Mouse (Mus musculus): ENCODE results near the gene Bok. TPM values are rescaled to one million over a fixed set of nuclear protein-coding genes. Genes with fewer than 3 reads are reported as not detected.
"Not testable (repeated sequence)": the region's sequence is repeated elsewhere in the genome, so short reads cannot be mapped to it uniquely, and the experiment has no call there.

The Bok gene
- total RNA-seq (2021) = 1 to 10 TPM; 4.7 TPM

DNA sequence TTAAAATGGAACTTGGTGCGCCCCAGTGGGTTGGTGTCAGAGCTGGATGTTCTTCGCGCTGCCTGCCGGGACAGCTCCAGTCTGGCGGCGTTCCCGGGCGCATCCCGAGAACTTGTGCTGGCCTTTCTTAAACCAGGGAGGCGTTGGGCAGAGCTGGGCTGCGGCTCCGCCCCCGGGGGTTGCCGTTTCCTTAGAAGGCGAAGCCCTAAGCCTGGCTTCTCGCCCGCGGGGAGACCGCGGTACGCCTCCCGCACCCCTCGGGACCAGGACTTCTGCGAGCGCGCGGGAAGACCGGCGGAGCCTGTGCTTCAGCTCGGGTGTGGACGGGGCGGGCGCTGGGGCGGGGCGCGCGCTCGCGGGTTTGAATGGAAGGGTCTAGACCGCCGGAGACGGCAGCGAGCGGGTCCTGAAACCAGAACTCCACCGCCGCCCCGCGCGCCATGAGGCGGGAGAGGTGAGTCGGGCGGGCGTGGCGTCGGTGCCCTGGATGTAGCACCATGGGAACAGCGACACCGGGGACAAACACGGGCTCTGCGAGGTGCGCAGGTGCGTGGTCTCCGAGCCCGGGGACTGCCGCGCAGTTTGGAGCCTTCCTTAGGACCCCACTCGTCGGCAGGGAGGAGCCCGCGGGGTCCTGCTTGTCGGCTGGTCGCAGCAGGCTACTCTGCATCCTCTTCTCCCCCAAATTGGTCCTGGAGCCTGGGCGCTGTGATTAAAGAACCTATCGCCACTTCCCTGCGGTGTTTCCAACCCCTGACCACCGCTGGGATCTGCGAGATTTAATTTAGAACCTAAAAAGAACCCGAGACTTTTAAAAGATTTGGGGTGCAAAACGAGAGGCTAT lies at the start of gene Bok:
TSS of gene Bok (plus strand) at position 260 of the 844 bp plus-strand sequence.
- intact Hi-C loops (cut with DNase I) = loop anchor here (2.0 to 5.0 kb wide), 2 partner anchors 17 to 42 kb away; no protein-coding TSS in a partner anchor

DNA sequence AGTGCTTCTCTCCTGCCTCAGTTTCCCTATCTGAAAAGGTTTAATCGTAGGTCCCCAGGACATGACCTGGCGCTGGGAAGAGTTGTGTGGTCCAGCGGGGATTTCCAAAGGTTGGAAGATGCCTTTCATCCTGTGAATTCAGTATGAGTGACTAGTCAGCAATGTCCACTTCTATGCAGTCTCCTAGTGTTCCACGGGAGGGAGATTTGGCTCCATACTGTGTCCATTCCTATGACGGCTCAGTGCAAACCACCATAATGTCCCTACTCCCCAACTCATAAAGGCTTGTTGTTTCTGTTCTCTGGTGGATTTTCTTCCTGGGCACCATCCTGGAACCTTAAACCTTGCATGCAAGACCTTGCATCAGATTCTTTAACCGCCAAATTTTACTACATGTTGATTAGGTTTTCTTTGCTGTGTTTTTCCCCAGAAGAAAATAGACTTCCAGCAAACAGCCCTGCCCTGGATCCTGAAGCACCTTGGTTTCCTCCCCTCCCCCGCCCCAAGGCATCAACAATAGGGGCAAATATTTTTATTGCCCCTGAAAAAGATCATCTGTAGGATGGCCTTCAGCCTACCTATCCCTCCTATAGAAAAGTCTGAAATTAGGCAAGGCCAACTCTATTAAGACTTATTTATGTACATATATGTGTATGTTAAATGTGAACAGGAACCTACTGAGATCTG lies 49.1 kb upstream of the Bok start:
- intact Hi-C loops (cut with DNase I) = loop anchor here (2.0 to 10.0 kb wide), 6 partner anchors 30 to 294 kb away; partner anchors contain the start of genes Atg4b, Dtymk, Farp2 and Hdlbp
- DNase-seq (ENCODE audit: low spot score) = no peak

More for the DNA sequence above, at the start of gene Bok:
- peak; percentile 78 for DNase-seq (ENCODE audit: low spot score)

- intact Hi-C loops (cut with DNase I) = no loop called here
These were observed 43.5 kb upstream of the Bok start for GRCm38 (mm10) chr1:93641978-93642377.

DNA sequence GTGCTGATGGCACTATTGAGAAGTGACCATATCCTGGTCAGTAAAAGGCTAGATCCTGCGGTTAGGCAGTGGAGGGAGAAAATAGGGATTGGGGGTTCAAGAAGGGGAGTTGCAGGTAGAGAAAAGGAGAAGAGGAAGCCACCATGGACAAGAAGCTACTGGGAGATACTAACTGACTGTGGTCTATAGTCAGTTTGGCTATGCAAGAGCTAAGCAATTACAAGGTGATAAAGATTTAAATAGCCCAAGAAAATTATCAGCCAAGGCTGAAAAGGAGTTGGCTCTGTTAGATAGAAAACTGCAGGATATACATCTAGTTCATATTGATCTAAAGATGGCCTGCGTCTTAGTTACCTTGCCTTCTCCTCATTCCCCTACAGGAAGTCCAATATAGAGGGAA lies 42.8 kb upstream of the Bok start:
- DNase-seq (ENCODE audit: low spot score) = no peak
- intact Hi-C loops (cut with DNase I) = no loop called here

More at GRCm38 (mm10) chr1:93641978-93642377, 43.5 kb upstream of the Bok start:
- no peak for DNase-seq (ENCODE audit: low spot score)

- no peak for DNase-seq (ENCODE audit: low spot score)
- intact Hi-C loops (cut with DNase I) = no loop called here
These were observed 35.8 kb upstream of the Bok start for GRCm38 (mm10) chr1:93649604-93650172.

DNA sequence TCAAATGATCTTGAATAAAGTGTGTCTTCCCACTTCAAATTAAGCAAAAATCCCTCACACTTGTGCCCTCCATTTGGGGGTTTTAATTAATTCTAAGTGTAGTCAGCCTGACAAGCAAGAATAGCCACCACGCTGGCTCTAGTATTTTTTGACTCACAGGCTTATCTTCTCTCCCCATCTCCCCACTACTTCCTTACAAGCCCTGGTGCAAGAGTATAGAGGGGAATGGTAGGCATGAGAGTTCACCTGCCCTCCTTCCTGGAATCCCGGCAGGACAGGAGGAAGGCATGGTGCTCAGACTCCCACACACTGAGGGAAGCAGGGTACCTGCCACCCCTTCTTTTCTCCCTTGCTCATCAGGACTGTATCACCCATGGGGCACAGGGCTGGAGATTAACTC lies 31.2 kb upstream of the Bok start:
- no peak for DNase-seq (ENCODE audit: low spot score)
- intact Hi-C loops (cut with DNase I) = no loop called here

DNA sequence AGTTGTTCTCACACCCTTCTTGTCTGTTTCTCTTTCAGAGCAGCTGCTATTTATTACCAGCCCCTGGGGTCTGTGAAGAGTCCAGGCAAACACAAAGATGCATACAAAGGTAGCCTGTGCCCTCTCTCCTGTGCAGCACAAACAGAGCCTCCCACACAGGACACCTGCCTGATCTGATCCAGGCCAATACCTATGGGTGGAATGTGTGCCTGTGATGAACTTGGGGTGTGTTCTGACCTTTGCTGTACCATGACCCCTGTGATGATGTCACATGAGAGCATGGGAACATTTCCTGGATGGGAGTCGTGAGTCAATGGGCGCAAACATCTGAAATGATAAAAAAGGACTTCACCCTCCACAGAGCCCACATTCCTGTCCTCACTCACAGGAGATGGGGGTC lies 30.7 kb upstream of the Bok start:
- DNase-seq (ENCODE audit: low spot score) = no peak
- intact Hi-C loops (cut with DNase I) = no loop called here

- DNase-seq (ENCODE audit: low spot score) = no peak
- intact Hi-C loops (cut with DNase I) = no loop called here
These were observed 29.0 kb upstream of the Bok start for GRCm38 (mm10) chr1:93656325-93657024.

GRCm38 (mm10) chr1:93657025-93657360 lies 28.5 kb upstream of the Bok start:
- intact Hi-C loops (cut with DNase I) = no loop called here
- no peak for DNase-seq (ENCODE audit: low spot score)

DNA sequence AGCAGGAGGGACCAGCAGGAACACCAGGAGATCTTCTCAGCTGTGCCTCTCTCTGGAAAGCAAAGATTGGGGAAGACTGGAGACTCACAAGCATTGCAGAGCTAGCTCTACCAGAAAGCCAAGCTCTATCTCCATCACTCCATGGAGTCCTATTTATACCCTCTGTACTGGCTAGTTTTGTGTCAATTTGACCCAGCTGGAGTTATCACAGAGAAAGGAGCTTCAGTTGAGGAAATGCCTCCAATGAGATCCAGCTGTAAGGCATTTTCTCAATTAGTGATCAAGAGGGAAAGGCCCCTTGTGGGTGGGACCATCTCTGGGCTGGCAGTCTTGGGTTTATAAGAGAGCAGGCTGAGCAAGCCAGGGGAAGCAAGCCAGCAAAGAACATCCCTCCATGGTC lies 26.9 kb upstream of the Bok start, which contains the start of gene Stk25:
TSS of gene Stk25 (minus strand) at position 101 of the 400 bp plus-strand sequence.
- intact Hi-C loops (cut with DNase I); DNase-seq (ENCODE audit: low spot score): not testable (repeated sequence)

DNA sequence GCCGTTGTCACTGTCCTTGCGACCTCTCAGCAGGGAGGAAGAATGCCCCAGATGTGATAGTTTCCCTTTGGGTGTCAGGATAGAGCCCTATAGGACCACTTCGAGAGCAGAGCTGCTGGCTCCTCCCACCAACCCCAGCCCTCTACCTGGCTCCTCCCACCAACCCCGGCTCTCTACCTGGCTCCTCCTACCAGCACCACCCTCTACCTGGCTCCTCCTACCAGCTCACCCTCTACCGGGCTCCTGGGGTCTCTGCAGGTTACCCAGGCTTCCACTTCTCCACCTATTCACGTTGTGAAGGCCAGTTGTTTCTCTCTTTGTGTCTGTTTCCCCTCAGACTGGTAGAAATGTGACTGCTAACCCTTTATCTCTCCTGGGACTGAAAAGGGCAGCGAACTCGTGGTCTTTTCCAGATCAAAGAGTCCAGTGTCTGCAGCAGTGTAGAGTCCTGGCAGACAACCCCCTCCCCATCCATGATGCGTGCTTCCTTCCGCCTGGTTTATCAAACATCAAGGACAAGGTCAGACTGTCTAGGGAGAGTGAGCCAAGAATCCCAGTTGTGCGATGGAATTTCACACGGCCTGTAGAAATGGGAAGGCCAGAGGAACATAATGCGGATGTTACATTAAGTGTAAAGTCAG lies 17.6 kb upstream of the Bok start:
- intact Hi-C loops (cut with DNase I) = loop anchor here (1.0 to 2.0 kb wide), 4 partner anchors 19 to 133 kb away; partner anchors contain the start of gene Dtymk
- DNase-seq (ENCODE audit: low spot score) = no peak

DNA sequence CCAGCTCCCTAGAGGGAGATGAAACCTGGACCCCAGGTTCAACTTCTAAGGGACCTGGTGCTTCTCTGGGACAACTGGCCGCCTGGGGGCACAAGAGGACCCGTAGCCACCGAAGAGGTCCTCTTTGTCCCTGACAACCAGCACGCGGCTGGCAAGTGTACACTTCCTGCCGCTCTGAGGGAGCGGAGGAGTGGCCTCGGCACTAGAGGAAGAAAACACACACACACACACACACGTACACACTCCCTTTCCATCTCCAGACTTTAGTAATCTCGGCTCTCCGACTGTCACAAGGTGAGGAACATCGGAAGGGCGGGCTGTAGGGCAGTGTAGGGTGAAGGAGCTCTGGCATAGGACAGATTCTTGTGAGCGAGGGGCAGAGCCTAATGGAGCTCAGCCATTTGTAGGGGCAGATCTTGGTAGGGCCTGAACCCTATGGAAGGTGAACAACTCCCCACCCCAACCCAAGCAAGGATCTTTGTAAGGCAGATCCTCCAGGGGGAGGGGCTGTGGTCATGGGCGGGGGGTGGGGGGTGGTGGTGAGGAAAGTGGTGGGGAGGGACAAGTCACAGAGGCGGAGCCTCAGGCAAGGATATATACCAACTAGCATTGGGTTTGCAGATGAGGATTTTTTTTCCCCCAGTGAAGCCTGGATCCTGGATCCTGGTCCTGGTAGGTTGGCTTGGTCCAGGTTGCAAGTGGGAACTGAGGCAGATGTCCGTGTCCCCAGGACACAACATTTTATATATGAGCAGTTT lies 16.5 kb upstream of the Bok start:
- intact Hi-C loops (cut with DNase I) = loop anchor here (1.0 to 2.0 kb wide), 3 partner anchors 18 to 132 kb away; partner anchors contain the start of gene Dtymk
- DNase-seq (ENCODE audit: low spot score) = peak; percentile 71

GRCm38 (mm10) chr1:93669941-93670340 lies 15.5 kb upstream of the Bok start:
- DNase-seq (ENCODE audit: low spot score) = no peak
- intact Hi-C loops (cut with DNase I) = loop anchor here (2.0 kb wide), 2 partner anchors 17 to 131 kb away; partner anchors contain the start of gene Dtymk

DNA sequence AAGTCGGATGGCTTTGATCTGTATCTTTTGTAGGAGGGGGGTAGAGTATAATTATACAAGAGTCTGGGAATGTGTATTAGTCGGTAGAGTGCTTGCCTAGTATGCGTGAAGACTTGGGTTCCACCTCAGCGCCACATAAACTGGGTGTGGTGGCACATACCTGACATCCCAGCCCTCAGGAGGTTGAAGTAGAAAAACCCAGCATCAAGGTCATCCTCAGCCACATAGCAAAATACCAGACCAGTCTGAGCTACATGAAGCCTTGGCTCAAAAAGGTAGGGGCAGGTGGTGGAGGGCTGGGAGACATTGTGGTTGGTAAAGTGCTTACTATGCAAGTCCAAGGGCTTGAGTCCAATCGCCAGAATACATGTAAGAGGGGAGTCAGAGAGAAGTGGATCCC lies 12.8 kb upstream of the Bok start:
- intact Hi-C loops (cut with DNase I) = no loop called here
- no peak for DNase-seq (ENCODE audit: low spot score)

DNA sequence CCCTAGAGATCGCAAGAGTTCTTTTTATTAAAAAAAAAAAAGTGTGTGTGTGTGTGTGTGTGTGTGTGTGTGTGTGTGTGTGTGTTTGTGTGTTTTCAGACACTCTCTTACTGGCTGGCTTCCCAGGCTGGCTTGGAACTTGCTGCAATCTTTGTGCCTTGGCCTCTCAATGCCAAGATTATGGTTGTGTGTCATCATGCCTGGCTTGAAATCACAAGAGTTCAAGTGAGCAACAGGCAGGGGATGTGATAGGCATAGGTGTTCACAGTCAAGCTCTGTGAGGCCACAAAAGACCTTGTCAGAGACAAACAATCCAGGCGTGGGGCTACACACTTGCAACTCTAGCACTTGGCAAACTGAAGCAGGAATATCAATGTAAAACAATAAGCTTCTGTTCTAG lies 7.1 kb upstream of the Bok start:
- intact Hi-C loops (cut with DNase I) = no loop called here
- DNase-seq (ENCODE audit: low spot score) = peak; percentile 36

- DNase-seq (ENCODE audit: low spot score) = peak; percentile 64
- intact Hi-C loops (cut with DNase I) = loop anchor here (2.0 kb wide), 1 partner anchor 15 kb away; no protein-coding TSS in a partner anchor
These were observed 5.4 kb upstream of the Bok start for GRCm38 (mm10) chr1:93679889-93680568.

- DNase-seq (ENCODE audit: low spot score) = peak; percentile 31
- intact Hi-C loops (cut with DNase I) = loop anchor here (2.0 to 5.0 kb wide), 2 partner anchors 18 to 41 kb away; no protein-coding TSS in a partner anchor
These were observed 943 bp downstream of the Bok start for GRCm38 (mm10) chr1:93686245-93686960.
